ENCODE assay signal across 26 mouse cellular contexts in the genomic region with DNA sequence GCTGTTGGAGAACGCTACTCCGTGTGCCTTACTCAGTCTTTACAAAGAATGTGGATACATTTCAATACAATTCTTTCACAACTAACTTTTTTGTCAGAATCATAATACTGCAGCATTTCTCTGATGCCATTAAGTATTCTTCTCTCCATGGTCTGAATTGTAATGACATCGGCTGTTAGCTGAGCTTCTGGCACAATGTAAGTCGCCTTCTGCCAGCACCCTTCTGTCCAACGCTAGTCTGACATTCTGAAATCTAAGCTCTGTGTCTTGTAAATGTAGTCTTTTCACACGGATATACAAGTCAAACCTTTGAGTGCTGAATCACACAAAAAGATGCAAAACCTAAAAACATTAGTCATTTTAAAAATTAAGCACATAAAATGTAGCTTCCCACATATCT.
DNase-seq lines count a peak whose midpoint lies in the region; ATAC-seq and TF ChIP-seq lines count a peak whose summit lies in the region.
"Had no signal": no experiment of that assay in that cellular context is flagged by ENCODE, and none has a peak within 500 bp of the region (broad histone marks: within the 10 kb centered on the region; RNA-seq: fewer than 3 reads in every experiment).

No protein-coding gene starts in this region.

- ATAC-seq in forebrain, embryonic 16.5 days = peak; percentile 38; the same call in 1 of the 2 replicates
- no peak for ATAC-seq in forebrain, embryonic 11.5 days (replicated peaks; ENCODE audit: low FRiP score)
- ATAC-seq: inflammation-experienced regulatory T-cells, adult 6 months; midbrain, embryonic 15.5 days had no signal

- H3K4me1 ChIP-seq in forebrain, embryonic 16.5 days (replicated peaks; ENCODE audit: control insufficient read depth, insufficient read depth, low read length) = no peaks in the 10 kb centered on the region
- H3K4me1 ChIP-seq in forebrain, embryonic 11.5 days (replicated peaks; ENCODE audit: control insufficient read depth, insufficient read depth, low read length) = no peaks in the 10 kb centered on the region
- H3K4me1 ChIP-seq: heart, embryonic 15.5 days; liver, embryonic 15.5 days; lung, embryonic 15.5 days; midbrain, embryonic 15.5 days; neural tube, embryonic 13.5 days; stomach, embryonic 15.5 days had no signal

- DNase-seq in forebrain, embryonic 11.5 days (ENCODE audit: low spot score) = no peak
- no peak for DNase-seq in left cerebral cortex, adult 2 months (ENCODE audit: extremely low spot score in 1 of 2, low spot score in 2 of 2)
- DNase-seq in left cerebral cortex, adult 11 months (ENCODE audit: low spot score) = no peak
- DNase-seq in cerebellum, adult 9-10 months = peak; percentile 73
- DNase-seq in adrenal gland, postnatal 25 days = no peak
- DNase-seq in lung, postnatal 36 days = no peak
- no peak for DNase-seq in frontal cortex, adult 2 months (ENCODE audit: extremely low spot score in 1 of 2, low spot score in 1 of 2)
- DNase-seq: adrenal gland, postnatal 36 days; gastrocnemius, adult 2 months; heart, postnatal 36 days; kidney, adult 18-20 months; liver; lung, postnatal 4 days; retina, postnatal 1 day; right cerebral cortex, postnatal 4 days; thymus, postnatal 36 days had no signal

- H3K27me3 ChIP-seq in forebrain, embryonic 16.5 days (replicated peaks; ENCODE audit: control insufficient read depth, insufficient read depth, low read length) = no peaks in the 10 kb centered on the region
- no peaks in the 10 kb centered on the region for H3K27me3 ChIP-seq in forebrain, embryonic 11.5 days (ENCODE audit: control insufficient read depth, insufficient read depth, low read length)
- H3K27me3 ChIP-seq: heart, embryonic 15.5 days; liver, embryonic 15.5 days; lung, embryonic 15.5 days; midbrain, embryonic 15.5 days; neural tube, embryonic 13.5 days; stomach, embryonic 15.5 days had no signal

- H3K4me2 ChIP-seq in forebrain, embryonic 16.5 days (ENCODE audit: low read length) = no peak overlapping the region
- H3K4me2 ChIP-seq in forebrain, embryonic 11.5 days (ENCODE audit: low read depth, low read length, severe bottlenecking) = no peak overlapping the region
- H3K4me2 ChIP-seq: heart, embryonic 15.5 days; hindbrain, embryonic 14.5 days; liver, embryonic 15.5 days; lung, embryonic 15.5 days; midbrain, embryonic 15.5 days; neural tube, embryonic 13.5 days; stomach, embryonic 15.5 days had no signal

- peaks cover 3% of the 10 kb centered on the region for H3K36me3 ChIP-seq in forebrain, embryonic 16.5 days (ENCODE audit: control insufficient read depth, insufficient read depth)
- no peaks in the 10 kb centered on the region; the same call in 1 of the 2 replicates for H3K36me3 ChIP-seq in forebrain, embryonic 11.5 days (ENCODE audit: control insufficient read depth, insufficient read depth, low read length)

- no peak overlapping the region for H3K27ac ChIP-seq in forebrain, embryonic 16.5 days (ENCODE audit: low read length)
- no peak overlapping the region for H3K27ac ChIP-seq in forebrain, embryonic 11.5 days (ENCODE audit: low read depth, low read length)
- H3K27ac ChIP-seq in left cerebral cortex, adult 2 months = peak overlapping the region; percentile 15; the same call in 1 of the 2 replicates
- H3K27ac ChIP-seq: gastrocnemius, adult 2 months; heart, embryonic 15.5 days; hindbrain, embryonic 14.5 days; limb, embryonic 10.5 days; liver, embryonic 15.5 days; lung, embryonic 15.5 days; midbrain, embryonic 15.5 days; neural tube, embryonic 13.5 days; stomach, embryonic 15.5 days had no signal

- H3K9me3 ChIP-seq in forebrain, embryonic 16.5 days (ENCODE audit: control insufficient read depth, low read length) = no peaks in the 10 kb centered on the region
- H3K9me3 ChIP-seq in forebrain, embryonic 11.5 days (ENCODE audit: control insufficient read depth, low read length) = no peaks in the 10 kb centered on the region
- H3K9me3 ChIP-seq: heart, embryonic 15.5 days; limb, embryonic 10.5 days; liver, embryonic 15.5 days; lung, embryonic 15.5 days; midbrain, embryonic 15.5 days; neural tube, embryonic 13.5 days; stomach, embryonic 15.5 days had no signal

- no peak overlapping the region for H3K4me3 ChIP-seq in forebrain, embryonic 16.5 days (replicated peaks; ENCODE audit: low read length)
- no peak overlapping the region for H3K4me3 ChIP-seq in forebrain, embryonic 11.5 days (ENCODE audit: low read depth, low read length)
- no peak overlapping the region for H3K4me3 ChIP-seq in left cerebral cortex, adult 2 months
- H3K4me3 ChIP-seq: gastrocnemius, adult 2 months; heart, embryonic 15.5 days; limb, embryonic 10.5 days; liver, embryonic 15.5 days; lung, embryonic 15.5 days; midbrain, embryonic 15.5 days; neural tube, embryonic 13.5 days; stomach, embryonic 15.5 days had no signal

- intact Hi-C loops in left cerebral cortex, adult 2 months (cut with DNase I) = no loop called here

- no peak for TF ChIP-seq CTCF in left cerebral cortex, adult 2 months (IDR thresholded peaks at IDR 0.05)

- H3K9ac ChIP-seq in forebrain, embryonic 16.5 days (replicated peaks; ENCODE audit: low read depth, low read length) = no peak overlapping the region
- H3K9ac ChIP-seq in forebrain, embryonic 11.5 days (ENCODE audit: low read length) = no peak overlapping the region
- H3K9ac ChIP-seq: heart, embryonic 15.5 days; hindbrain, embryonic 14.5 days; liver, embryonic 15.5 days; lung, embryonic 15.5 days; midbrain, embryonic 15.5 days; neural tube, embryonic 13.5 days; stomach, embryonic 15.5 days had no signal

- WGBS in forebrain, embryonic 16.5 days = 54% methylated on average over 6 of the region's 6 CpGs
- 92% methylated on average over 6 of the region's 6 CpGs for WGBS in forebrain, embryonic 11.5 days
